Mouse (Mus musculus) telencephalon, adult 2 months (tissue): ENCODE results near the gene Lrrc4b.

ENCODE experiments used
- DNase-seq: peaks from one replicate; pipeline ENCODE4 v3.0.0-alpha.2; 2011; ENCODE audit warnings: low read depth, low spot score

Gene Lrrc4b

DNA sequence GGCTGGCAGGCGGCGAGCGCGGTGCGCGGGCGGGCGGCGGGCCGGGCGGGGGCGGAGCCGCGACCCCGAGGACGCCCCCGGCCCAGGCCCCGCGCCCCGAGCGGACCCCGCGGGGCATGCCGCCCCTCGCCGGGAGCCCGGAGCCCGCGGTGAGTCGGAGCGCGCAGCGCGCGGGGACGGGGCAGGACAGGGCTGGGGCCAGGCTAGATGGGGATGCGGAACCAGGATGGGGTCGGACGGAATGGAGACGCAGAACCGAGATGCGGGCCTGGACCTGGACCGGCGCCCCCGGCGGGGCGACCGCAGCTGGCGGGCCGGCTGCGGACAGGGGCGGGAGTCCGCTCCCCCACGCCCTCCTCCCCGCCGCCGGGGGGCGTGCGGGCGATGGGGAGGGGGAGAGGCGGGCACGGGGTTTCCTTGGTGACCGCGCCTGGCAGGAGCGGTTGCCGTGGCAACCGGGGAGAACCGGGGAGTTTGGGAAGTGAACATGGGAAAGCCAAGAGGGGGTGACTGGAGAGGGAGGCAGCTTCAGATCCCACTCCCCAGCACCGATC, at the start of gene Lrrc4b:
Gene Lrrc4b, plus strand, starts transcription at position 51 of the 554 bp plus-strand sequence.
- DNase-seq, result no peak

GRCm38 (mm10) chr7:44382541-44382940, 46.3 kb upstream of the Lrrc4b start:
- peak; percentile 89 for DNase-seq

GRCm38 (mm10) chr7:44383980-44384715, 44.7 kb upstream of the Lrrc4b start, which contains the start of gene Syt3:
TSS of gene Syt3 (plus strand) at chr7:44384102.
- DNase-seq, result peak; percentile 83

DNA sequence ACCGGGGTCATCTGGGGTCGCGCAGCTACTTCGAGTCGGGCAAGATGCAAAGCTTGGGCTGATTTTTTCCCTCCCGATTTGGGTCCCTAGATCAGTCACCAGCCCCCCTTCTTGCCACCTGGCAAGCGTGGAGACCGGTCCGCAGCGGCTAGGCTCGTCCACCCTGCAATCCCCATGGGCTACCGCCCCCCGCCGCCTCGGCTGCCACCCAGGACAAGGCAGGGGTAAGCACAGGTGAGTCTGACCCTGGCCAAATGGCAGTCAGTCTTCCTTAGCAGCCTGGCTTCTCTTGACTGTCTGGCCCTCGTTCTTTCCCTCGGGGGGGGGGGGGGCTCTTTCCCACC, 44.1 kb upstream of the Lrrc4b start:
- no peak for DNase-seq

DNA sequence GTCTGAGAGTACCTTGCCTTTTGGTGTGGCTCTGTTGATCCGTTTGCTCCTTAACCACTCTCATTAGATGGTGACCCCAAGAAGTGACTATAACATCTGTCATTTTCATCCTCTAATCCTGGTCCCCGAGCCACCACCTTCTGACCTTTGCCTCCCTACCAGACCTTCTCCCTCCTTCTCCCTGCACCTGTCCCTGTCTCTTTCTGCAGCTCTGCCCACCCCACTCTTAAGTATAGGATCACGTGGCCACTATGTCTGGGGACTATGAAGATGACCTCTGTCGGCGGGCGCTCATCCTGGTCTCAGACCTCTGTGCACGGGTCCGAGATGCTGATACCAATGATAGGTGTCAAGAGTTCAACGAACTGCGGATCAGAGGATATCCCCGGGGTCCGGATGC, 43.1 kb upstream of the Lrrc4b start, which contains the start of gene 1700008O03Rik:
Gene 1700008O03Rik, minus strand, starts transcription at position 101 of the 400 bp plus-strand sequence.
- DNase-seq, result no peak

DNA sequence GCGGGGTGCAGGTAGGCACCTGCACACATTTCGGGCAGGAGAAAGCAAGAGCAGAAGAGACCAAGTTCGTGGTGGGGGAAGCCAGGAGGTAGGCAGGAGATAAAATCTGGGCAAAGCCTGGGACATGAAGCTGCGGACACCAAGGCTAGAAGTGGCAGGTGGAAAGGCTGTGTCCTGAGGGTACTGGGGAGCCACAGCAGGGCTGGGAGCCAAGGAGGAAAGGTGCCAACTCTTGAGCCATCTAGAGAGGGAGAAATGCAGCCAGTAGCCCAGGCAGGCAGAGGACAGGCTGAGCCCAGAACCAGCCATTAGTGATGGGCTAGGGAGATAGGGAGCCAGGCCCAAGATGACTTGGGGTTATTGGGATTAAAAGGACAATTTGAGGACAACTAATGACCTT, 37.0 kb upstream of the Lrrc4b start:
- DNase-seq, result no peak

GRCm38 (mm10) chr7:44392341-44392740, 36.5 kb upstream of the Lrrc4b start:
- no peak for DNase-seq

- no peak for DNase-seq
Measured at GRCm38 (mm10) chr7:44393284-44393683, 35.5 kb upstream of the Lrrc4b start.

DNA sequence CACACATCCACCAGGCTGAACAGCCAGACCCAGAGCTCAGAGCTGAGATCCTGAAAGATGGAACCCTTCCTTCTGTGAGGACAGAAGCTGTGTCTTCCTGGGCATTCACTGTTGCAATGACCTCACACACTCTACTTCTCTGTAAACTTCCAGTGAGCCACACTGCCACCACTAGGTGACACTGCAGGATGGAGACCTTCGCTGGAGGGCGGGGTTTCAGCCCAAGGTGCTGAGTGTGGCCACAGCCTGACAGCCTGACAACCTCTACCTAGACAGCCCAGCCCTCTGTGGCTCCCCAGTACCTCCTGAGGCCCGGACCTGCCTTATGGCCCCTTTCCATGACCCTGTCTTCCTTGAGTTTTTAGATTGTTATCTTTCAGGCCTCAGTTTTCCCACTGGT, 30.2 kb upstream of the Lrrc4b start:
- DNase-seq, result no peak

GRCm38 (mm10) chr7:44401673-44402072, 27.1 kb upstream of the Lrrc4b start:
- DNase-seq, result no peak

DNA sequence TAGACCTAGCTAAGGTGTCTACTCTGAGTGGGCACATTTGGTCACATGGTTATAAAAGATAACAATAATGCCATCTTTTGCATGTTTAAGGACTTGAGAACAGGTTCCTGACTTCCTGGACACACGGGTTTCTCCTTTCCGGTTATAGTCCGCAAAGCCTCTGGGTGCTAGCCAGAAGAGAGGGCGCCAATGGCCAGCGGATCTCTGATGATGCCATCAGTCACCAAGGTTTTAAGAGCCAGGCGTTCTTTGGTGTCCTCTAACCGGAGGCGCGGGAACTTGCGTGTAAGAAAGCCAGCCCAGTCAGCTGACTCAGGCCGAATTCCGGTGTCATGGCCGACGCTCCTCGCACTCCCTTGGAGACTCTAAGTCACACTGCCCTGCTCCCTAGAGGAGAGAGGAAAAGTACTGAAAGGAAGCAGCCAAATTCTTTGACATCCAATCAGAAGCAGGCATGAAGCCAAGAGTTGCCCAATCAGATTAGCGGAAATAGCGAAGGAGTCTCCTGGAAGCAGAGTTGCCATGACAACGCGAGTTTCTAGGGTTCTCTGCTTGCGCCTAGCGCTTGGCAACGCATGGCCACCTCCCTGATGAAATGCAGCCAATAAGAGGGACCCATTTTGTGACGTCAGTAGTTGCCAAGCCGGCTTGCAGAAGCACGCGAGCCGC, 23.3 kb upstream of the Lrrc4b start:
- peak; percentile 100 for DNase-seq

- DNase-seq, result no peak
Measured at GRCm38 (mm10) chr7:44406015-44406355, 22.8 kb upstream of the Lrrc4b start.

GRCm38 (mm10) chr7:44411144-44411543, 17.7 kb upstream of the Lrrc4b start:
- DNase-seq, result no peak

- DNase-seq, result no peak
Measured at GRCm38 (mm10) chr7:44413307-44413706, 15.5 kb upstream of the Lrrc4b start.

DNA sequence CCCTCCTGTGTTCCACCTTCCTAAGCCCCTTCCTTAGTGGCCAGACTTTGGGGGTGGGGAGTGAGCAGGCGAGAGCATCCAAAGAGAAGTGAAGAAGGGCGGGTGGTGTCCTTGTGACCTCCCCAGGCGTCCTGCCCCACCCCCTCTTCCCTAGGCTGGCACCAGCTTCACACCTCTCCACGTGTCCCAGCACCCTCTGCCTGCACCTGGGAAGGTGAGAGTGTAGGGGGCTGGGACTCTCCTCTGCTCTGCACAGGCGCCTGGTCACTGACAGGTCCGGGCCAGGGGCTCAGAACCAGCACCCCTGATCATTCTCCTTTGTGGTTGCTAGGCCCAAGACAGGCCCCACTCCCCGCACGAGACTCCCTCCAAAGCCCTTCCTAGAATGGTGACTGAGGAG, 1.2 kb upstream of the Lrrc4b start:
- no peak for DNase-seq

DNA sequence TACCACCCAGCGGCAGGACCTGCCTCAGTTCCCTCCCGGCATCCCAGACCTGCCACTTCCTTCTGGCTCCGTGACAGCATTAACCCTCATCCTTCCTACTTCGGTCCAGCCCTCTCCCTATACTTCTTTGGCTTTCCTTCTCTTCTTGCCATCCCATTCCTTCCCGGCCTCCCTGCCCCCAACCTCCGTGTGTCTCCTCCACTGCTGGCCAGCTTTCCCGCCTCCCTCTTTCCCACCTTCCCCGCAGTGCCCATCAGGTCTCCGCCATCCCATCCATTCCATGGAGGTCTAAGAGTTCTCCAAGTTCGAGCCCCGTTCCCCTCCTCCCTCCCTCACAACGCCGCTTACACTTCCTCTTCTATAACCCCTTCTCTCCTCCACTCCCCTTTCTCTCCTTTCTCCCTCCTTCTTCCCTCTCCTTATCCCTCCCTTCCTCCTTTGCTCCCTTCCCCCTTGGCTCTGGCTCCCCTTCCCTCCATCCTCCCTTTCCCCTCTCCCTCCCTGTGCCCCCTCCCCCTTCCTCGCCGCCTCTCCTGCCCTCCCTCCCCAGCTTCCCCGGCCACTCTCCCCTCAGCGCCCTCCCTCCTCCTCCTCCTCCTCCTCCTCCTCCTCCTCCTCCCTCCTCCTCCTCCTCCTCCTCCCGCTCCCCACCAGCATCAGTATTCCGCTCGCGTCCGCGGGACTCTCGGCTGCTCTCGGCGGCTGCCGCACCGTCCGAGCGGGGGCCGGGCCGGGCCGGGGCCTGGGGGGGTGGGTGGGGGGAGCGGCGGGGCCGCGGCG, 457 bp upstream of the Lrrc4b start:
- DNase-seq, result no peak

DNA sequence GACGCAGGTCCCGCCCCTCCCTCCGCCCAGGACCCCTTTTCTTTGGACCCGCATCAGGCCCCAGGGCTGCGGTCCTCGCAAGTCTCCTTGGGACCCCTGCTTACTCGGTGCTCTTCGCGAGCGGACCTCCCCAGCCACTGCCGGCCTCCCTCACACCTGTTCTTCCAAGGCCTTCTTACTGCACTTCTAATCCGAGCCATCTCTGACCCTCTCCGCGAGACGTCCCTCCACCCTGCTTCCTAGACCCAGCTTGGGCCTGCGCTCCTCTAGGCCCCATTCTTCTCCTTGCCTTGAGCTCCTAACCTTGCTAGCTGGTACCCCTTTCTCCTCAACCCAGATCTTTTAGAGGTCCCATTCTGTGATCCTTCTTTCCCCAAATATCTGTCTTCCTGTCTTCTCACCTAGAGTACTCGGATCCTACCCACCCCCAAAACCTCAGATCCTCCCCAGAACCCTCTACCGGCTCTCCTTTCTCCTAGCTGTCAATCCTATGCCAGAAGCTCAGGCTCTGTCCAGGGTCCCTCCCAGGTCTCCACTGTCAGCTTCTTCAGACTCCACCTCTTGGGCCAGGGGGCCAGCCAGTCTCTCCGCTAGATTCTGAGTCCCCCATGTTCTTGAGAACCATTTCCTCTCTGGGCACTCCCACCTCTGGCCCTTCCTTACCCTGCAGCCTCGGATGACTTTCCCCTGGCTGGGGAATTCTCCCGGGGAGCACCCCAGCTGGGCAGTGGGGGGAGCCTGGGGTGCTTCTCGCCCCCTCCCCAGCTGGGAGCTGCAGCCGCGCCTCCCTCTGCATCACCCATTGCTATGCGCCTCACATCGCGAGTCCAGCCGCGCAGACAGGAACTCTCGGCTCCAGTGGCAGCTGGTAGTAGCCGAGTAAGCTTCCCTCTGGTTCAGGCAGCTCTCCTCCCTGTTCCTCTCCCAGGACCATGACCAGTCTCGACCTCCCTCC, 993 bp downstream of the Lrrc4b start:
- no peak for DNase-seq

DNA sequence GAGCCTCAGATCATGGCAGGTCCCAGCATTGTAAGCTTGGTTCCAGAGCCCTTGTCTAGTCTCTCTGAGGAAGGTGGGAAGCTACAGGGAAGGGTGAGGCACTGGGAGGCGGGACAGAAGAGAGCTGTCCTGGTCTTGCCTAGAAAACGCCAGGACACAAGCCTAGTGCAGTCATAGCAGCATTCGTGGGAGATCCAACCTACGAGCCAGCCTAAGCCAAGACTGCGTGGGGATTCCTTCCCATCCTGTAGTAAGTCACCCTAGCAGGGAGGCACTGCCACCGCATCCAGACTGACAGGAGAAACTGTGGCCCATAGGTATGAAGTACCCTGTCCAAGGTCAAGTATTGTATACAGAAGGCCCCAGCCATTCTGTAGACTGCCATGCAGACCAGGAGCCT, 3.7 kb downstream of the Lrrc4b start:
- no peak for DNase-seq

DNA sequence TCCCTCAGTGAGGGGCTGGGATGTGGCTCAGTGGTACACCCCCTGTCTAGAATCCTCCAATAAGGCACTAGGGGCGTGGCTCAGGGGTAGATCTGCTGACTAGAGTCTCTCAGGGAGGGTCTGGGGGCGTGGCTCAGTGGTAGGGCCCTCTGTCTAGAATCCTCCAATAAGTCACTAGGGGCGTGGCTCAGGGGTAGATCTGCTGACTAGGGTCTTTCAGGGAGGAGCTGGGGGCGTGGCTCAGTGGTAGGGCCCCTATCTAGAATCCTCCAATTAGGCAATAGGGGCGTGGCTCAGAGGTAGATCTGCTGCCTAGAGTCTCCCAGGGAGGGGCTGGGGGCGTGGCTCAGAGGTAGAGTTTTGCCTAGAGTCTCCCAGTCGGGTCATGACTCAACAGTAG, 4.6 kb downstream of the Lrrc4b start:
- no peak for DNase-seq

GRCm38 (mm10) chr7:44434089-44434488, 5.3 kb downstream of the Lrrc4b start:
- no peak for DNase-seq

DNA sequence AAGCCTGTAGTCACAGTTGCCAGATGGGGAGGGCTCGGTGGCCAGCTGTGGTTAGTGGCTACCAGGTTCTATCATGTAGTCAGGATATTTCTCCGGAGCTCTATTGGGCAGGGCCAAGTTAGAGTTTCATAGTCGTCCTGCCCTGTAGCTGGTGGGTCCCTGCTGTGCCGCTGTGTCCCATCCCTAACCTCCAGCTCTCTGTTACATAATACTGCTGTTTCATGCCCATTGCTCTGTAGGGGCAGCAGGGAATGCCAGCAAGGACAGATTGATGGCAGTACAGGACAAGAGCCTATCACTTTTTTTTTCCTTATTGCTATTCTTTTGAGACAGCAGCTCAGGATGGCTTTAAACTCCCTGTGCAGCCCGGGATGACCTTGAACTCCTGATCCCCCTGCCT, 7.0 kb downstream of the Lrrc4b start:
- no peak for DNase-seq
